Mouse (Mus musculus): ENCODE data around the gene Ehd2.
A peak's percentile ranks its signal among the peaks of the same experiment; 100 is the strongest.

DNA sequence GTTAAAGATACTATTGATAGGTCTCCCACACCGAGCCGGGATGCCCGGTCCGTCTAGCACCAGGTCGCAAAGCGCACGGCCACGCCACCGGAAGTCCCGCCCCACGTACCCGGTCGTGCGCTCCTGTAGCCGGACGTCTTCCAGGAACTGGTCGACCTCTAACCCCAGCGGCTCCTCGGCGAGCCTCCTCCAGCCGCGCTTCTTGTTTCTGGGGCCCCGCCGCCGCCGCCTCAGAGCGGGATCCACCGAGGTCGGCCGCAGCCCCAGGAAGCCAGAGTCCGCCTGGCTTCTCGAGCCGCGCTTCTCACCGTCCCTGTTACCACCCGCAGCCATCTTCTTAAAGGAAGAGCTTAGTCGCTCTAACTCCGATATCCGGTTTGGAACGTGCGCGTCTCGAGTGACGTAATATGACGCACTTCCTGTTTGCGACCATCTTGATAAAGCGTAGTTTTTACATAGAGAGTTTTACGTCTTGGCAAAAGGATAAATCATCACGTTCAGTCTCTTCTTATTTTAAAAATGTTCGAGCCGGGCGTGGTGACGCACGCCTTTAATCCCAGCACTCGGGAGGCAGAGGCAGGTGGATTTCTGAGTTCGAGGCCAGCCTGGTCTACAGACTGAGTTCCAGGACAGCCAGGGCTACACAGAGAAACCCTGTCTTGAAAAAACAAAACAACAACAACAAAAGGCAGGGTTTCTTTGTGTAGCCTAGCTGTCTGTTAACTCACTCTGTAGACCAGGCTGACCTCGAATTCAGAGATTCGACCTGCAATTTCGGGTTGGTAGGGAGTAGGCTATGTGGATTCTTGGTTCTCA, 21.4 kb downstream of the Ehd2 start, which contains the start of gene Nop53:
- TF ChIP-seq TAL1 (IDR thresholded peaks at IDR 0.05; ENCODE audit: low read length) (no peak), GATA1 (IDR thresholded peaks at IDR 0.05; ENCODE audit: low read length) (peak; percentile 60)

All from erythroblast, embryonic 14.5 days (primary cell).